Mouse (Mus musculus) cortical plate, adult 2 months (tissue): ENCODE results near the gene Tmem102.

Experiments
- CTCF ChIP-seq: fragments of 200-500 bp; IDR thresholded peaks from 2 replicates; pipeline ENCODE4 v1.5.1; 2011; ENCODE audit warnings: mild to moderate bottlenecking, control low read depth, low read length; ENCODE audit not compliant: insufficient read depth; ENCODE audit errors: extremely low read depth
- POLR2A ChIP-seq: fragments of 200-500 bp; IDR thresholded peaks from 2 replicates; pipeline ENCODE4 v1.6.1; 2011; ENCODE audit warnings: mild to moderate bottlenecking, low read length, control low read depth; ENCODE audit not compliant: insufficient read depth; ENCODE audit errors: extremely low read depth

DNA sequence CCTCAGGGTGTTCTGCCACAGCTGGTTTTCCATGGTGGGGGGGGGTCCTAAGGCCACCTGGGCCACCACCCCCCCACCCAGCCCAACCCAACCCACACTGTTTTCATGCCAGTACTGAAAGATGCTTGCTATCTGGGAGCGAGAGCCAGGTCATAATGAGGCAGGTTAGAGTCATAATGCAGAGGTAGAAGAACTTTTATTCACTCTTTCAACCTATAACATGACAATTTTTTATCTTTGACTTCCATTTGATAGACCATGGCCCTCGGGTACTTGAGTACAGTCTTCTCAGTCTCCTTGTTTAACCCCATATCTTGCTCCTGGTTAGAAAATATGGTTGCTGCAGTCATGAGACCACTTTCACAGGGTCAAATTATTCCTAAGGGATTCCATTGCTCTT lies 12.9 kb upstream of the Tmem102 start, which contains the start of gene Spem2:
- TF ChIP-seq CTCF (no peak), POLR2A (no peak)
